Mouse (Mus musculus): Measurements from ENCODE around the gene Rffl. TPM values are rescaled to one million over a fixed set of nuclear protein-coding genes. Genes with fewer than 3 reads are reported as not detected.

Rffl gene
- polyA plus RNA-seq, 1 experiment from 2014 or later, result 6.3 TPM

DNA sequence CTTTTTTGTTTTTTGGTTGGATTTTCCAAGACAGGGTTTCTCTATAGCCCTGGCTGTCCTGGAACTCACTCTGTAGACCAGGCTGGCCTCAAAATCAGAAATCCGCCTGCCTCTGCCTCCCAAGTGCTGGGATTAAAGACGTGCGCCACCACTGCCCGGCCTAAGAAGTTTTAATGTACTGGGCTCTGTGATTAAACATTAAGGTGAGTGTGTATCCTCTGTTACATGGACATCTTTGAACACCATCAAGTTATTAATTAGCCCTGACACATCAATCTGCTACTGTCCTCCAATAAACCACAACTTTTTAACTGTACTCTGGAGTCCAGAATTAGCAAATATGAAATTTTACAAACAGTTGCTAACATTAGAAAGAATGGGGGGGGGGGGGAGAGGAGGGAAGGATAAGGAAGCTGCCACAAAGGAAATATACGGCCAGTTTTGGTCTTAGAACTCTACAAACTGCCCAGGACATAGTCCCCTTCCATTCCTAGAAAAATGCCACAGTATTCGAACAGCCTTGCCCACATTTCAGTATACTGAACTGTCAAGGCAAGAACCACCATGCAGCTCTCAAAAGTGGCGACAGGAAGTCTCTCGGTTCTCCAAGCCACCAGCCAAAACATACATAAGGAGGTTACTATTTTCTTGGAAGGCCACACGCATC lies 1.4 kb downstream of the Rffl start:
- ATAC-seq (ENCODE audit: low read depth), result no peak
- Histone ChIP-seq H3K9me3 (no peaks in the 10 kb centered on the region), H3K9ac (no peak overlapping the region; the same call in 1 of the 2 replicates), H3K4me1 (replicated peaks) (peaks cover 12% of the 10 kb centered on the region), H3K4me2 (peak overlapping the region; percentile 79), H3K36me3 (no peaks in the 10 kb centered on the region), H3K27ac (replicated peaks) (no peak overlapping the region), H3K4me3 (peak overlapping the region; percentile 72), H3K27me3 (no peaks in the 10 kb centered on the region)
- WGBS, result 77% methylated on average over 9 of the region's 9 CpGs

DNA sequence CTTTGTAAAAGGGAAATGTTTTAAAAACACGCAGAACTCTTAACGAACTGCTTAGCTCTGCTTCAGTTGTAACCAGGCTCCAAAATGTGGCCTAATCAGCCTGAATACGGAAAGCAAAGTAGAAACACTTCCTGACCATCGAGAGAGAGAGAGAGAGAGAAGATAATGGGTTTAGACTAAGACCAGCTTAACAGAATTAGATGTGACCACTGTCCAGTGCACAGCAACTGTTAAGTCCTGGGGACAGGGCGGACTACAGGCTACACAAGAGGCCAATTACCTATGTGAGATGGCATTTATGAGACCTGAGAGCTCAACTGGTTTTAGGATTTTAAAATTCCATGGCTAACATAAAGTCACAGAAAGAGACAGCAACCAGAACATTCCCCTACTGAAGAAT lies 3.1 kb downstream of the Rffl start:
- Histone ChIP-seq H3K9ac (no peak overlapping the region), H3K27ac (replicated peaks) (no peak overlapping the region), H3K4me2 (no peak overlapping the region), H3K36me3 (no peaks in the 10 kb centered on the region), H3K4me3 (no peak overlapping the region), H3K4me1 (replicated peaks) (peaks cover 22% of the 10 kb centered on the region), H3K9me3 (no peaks in the 10 kb centered on the region), H3K27me3 (no peaks in the 10 kb centered on the region)
- WGBS, result 83% methylated on average over 5 of the region's 5 CpGs
- no peak for ATAC-seq (ENCODE audit: low read depth)

DNA sequence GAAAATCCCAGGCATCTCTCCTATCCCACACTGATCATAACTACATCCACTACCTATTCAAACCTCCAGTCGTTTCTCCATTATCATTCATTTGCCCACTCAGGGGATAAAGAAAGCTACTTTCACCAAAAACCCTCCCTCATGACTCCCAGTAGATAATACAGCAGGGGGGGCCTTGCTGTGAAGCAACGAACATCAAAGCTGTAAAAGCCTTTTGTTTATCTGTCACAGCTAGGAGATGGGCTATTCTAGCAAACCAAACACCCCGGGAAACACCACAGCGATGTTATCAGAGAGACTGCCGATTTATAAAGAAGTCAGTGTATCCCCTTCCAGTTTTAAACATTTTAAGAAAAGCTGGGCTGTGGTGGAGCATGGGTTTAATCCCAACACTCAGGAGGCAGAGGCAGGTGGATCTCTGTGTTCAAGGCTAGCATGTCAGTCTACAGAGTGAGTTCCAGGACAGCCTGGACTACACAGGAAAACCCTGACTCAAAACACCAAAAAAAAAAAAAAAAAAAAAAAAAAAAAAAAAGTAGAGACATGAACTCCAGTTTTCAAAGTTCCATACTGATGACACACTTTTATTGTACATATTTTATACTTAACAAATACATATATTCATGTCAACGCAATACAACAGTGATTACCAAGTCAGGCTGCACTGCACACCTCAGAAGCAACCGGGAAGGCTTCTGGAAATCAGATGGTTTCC lies 4.0 kb downstream of the Rffl start:
- Histone ChIP-seq H3K36me3 (no peaks in the 10 kb centered on the region), H3K4me2 (no peak overlapping the region), H3K27ac (replicated peaks) (no peak overlapping the region), H3K4me3 (no peak overlapping the region), H3K4me1 (replicated peaks) (peaks cover 31% of the 10 kb centered on the region), H3K9me3 (no peaks in the 10 kb centered on the region), H3K9ac (no peak overlapping the region), H3K27me3 (no peaks in the 10 kb centered on the region)
- 27% methylated on average over 7 of the region's 7 CpGs for WGBS
- no peak for ATAC-seq (ENCODE audit: low read depth)

DNA sequence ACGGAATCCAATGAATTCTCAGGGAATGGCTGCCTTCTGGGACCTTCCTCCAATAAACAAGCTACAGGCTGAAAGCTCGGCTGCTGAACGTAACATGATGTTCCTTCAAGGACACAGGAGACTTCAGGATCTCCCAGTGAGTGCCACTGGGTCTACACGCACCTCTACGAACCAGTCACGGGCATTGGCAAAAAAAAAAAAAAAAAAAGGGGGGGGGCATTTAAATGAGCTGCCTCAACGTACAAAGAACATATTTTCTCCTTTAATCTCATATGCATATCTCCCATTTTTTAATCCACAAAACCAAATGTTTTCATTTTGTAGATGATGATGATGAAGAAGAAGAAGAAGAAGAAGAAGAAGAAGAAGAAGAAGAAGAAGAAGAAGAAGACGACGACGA lies 5.1 kb downstream of the Rffl start:
- Histone ChIP-seq H3K27me3 (no peaks in the 10 kb centered on the region), H3K9ac (no peak overlapping the region)
- WGBS, result 68% methylated on average over 10 of the region's 10 CpGs

DNA sequence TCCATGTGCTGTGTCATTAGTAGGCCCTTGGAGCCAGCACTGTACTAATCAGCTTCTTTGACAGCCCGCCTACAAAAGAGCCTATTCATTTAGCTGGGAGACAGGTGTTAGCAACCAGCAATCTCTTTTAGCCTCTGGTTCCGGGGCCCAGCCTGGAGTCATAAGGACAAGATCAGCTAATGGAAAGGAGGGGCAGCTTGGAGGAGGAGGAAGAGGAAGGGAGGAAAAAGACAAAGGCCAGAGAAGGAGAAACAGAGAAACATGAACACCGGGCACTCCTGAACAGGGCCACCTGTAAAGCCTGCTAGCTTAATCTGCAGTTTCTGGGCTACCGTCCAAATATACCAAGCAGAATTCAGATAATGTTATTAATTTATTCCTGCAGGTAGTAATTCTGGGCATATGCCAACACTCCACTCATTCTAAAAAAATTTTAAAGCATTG lies 7.5 kb downstream of the Rffl start:
- Histone ChIP-seq H3K4me3 (no peak overlapping the region), H3K9ac (no peak overlapping the region), H3K27me3 (no peaks in the 10 kb centered on the region), H3K9me3 (no peaks in the 10 kb centered on the region), H3K27ac (replicated peaks) (peak overlapping the region; percentile 38; the same call in 1 of the 2 replicates), H3K4me1 (replicated peaks) (peaks cover 26% of the 10 kb centered on the region), H3K4me2 (no peak overlapping the region), H3K36me3 (no peaks in the 10 kb centered on the region)
- ATAC-seq (ENCODE audit: low read depth), result no peak
- WGBS, result 48% methylated on average over 4 of the region's 4 CpGs

More for the DNA sequence above, 5.1 kb downstream of the Rffl start:
- Histone ChIP-seq H3K4me3 (no peak overlapping the region), H3K27ac (replicated peaks) (no peak overlapping the region), H3K9me3 (no peaks in the 10 kb centered on the region), H3K4me1 (replicated peaks) (peaks cover 34% of the 10 kb centered on the region), H3K36me3 (no peaks in the 10 kb centered on the region), H3K4me2 (no peak overlapping the region)
- ATAC-seq (ENCODE audit: low read depth), result no peak

- Histone ChIP-seq H3K27ac (replicated peaks) (peak overlapping the region; percentile 38; the same call in 1 of the 2 replicates), H3K4me3 (no peak overlapping the region), H3K36me3 (no peaks in the 10 kb centered on the region), H3K9ac (no peak overlapping the region), H3K9me3 (no peaks in the 10 kb centered on the region), H3K4me1 (replicated peaks) (peaks cover 26% of the 10 kb centered on the region), H3K27me3 (no peaks in the 10 kb centered on the region), H3K4me2 (no peak overlapping the region)
- no peak for ATAC-seq (ENCODE audit: low read depth)
- 28% methylated on average over 2 of the region's 2 CpGs for WGBS
These were observed 8.0 kb downstream of the Rffl start for GRCm38 (mm10) chr11:82863059-82863458.

- Histone ChIP-seq H3K4me2 (no peak overlapping the region), H3K36me3 (no peaks in the 10 kb centered on the region), H3K9ac (no peak overlapping the region), H3K4me3 (no peak overlapping the region), H3K9me3 (no peaks in the 10 kb centered on the region), H3K4me1 (replicated peaks) (peaks cover 26% of the 10 kb centered on the region), H3K27ac (replicated peaks) (no peak overlapping the region), H3K27me3 (no peaks in the 10 kb centered on the region)
- WGBS, result 74% methylated on average over 9 of the region's 9 CpGs
- no peak for ATAC-seq (ENCODE audit: low read depth)
These were observed 8.4 kb downstream of the Rffl start for GRCm38 (mm10) chr11:82862638-82863037.

DNA sequence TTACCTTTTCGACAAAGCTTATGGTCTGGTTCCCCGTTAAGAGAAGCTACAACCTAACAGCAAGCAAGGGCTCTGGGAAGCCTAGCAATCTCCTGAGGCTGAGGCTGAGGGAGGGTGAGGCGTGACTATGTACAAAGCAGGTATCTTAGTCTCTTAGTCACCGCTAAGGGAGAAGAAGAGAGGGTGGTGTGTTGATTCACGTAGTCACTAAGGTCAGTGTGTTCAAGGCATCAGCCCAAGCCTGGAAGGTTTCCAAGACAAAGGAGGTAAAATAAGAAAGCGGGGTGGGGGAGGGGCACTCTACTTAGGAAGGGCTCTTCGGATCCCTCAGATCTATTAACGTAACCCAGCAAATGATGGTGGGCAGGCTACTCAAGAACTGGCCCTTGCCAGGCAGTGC lies 9.5 kb downstream of the Rffl start:
- Histone ChIP-seq H3K4me2 (no peak overlapping the region), H3K4me3 (no peak overlapping the region), H3K9me3 (no peaks in the 10 kb centered on the region), H3K27me3 (no peaks in the 10 kb centered on the region), H3K4me1 (replicated peaks) (peaks cover 26% of the 10 kb centered on the region), H3K9ac (no peak overlapping the region), H3K27ac (replicated peaks) (no peak overlapping the region), H3K36me3 (no peaks in the 10 kb centered on the region)
- WGBS, result 66% methylated on average over 8 of the region's 8 CpGs
- no peak for ATAC-seq (ENCODE audit: low read depth)

GRCm38 (mm10) chr11:82860759-82861158 lies 10.3 kb downstream of the Rffl start:
- WGBS, result 80% methylated on average over 6 of the region's 6 CpGs
- H3K27me3 ChIP-seq, result no peaks in the 10 kb centered on the region
- H3K4me3 ChIP-seq, result no peak overlapping the region
- ATAC-seq (ENCODE audit: low read depth), result no peak
- H3K27ac ChIP-seq (replicated peaks), result no peak overlapping the region
- H3K4me1 ChIP-seq (replicated peaks), result peaks cover 31% of the 10 kb centered on the region
- H3K4me2 ChIP-seq, result no peak overlapping the region
- no peaks in the 10 kb centered on the region for H3K9me3 ChIP-seq
- H3K36me3 ChIP-seq, result no peaks in the 10 kb centered on the region
- no peak overlapping the region for H3K9ac ChIP-seq

- Histone ChIP-seq H3K9me3 (no peaks in the 10 kb centered on the region), H3K27me3 (no peaks in the 10 kb centered on the region), H3K9ac (no peak overlapping the region), H3K4me2 (no peak overlapping the region), H3K36me3 (no peaks in the 10 kb centered on the region), H3K4me1 (replicated peaks) (peaks cover 24% of the 10 kb centered on the region; the same call in 1 of the 2 replicates), H3K27ac (replicated peaks) (no peak overlapping the region), H3K4me3 (no peak overlapping the region)
- no peak for ATAC-seq (ENCODE audit: low read depth)
- WGBS, result 68% methylated on average over 13 of the region's 13 CpGs
These were observed 13.6 kb downstream of the Rffl start for GRCm38 (mm10) chr11:82857307-82857848.

DNA sequence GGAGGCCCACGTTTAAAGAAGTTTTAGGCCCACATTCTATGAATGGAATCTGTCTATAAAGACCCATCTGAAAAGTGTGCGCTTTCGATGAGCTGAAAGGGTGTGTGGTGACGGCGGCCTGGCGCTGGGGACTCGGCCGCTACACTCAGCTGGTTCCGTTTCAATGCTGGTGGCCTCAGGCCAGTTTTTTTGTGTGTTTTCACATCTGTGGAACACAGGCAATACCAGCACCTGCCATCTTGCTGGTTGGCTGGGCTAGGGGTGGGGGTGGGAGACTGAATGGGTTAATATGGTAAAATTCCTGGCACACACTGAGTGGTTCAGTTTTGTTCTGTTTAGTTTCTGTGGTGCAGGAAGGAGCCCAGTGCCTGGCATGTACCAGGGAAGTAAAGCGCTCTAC lies 15.0 kb downstream of the Rffl start:
- ATAC-seq (ENCODE audit: low read depth), result peak; percentile 32; the same call in 1 of the 2 replicates
- no peak overlapping the region for H3K27ac ChIP-seq (replicated peaks)
- no peak overlapping the region for H3K4me3 ChIP-seq

DNA sequence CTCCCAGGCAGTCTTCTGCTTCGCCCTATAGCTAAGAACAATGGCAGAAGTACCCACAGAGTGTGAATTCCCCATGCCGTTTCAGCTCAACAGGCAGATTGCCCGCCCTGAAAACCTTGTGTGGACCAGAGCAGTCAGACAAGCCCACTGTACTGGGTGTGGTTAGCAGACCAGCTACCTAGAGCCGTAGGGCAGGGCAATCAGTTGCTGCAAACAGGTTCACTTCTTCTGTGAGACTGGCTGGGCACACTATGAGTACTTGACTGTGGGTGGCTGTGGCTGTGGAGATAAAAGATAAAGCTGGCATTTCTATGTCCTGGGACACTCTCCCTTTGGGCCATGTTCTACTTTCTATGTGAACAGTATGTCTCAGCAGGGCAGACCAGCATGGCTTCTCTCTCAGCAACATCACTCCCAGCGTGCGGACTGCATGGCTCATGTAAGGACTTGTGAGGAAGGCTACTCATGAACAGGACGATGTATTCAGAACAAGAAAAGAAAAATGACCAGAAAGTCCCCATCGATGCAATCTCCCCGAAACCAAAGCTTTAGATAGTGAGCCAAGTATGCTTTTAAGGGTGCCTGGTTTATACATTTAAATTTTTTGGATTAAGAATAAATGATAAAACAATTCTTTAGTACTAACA lies 15.6 kb downstream of the Rffl start:
- H3K9me3 ChIP-seq, result no peaks in the 10 kb centered on the region
- no peak overlapping the region for H3K27ac ChIP-seq (replicated peaks)
- H3K4me1 ChIP-seq (replicated peaks), result peaks cover 31% of the 10 kb centered on the region
- no peak for ATAC-seq (ENCODE audit: low read depth)
- H3K27me3 ChIP-seq, result no peaks in the 10 kb centered on the region
- H3K9ac ChIP-seq, result peak overlapping the region; percentile 26; the same call in 1 of the 2 replicates
- WGBS, result 81% methylated on average over 9 of the region's 9 CpGs
- H3K4me3 ChIP-seq, result no peak overlapping the region
- H3K36me3 ChIP-seq, result no peaks in the 10 kb centered on the region
- H3K4me2 ChIP-seq, result no peak overlapping the region

More for the DNA sequence above, 15.0 kb downstream of the Rffl start:
- no peak overlapping the region for H3K4me2 ChIP-seq
- no peaks in the 10 kb centered on the region for H3K36me3 ChIP-seq
- H3K9ac ChIP-seq, result no peak overlapping the region
- H3K27me3 ChIP-seq, result no peaks in the 10 kb centered on the region
- 51% methylated on average over 10 of the region's 10 CpGs for WGBS
- peaks cover 25% of the 10 kb centered on the region for H3K4me1 ChIP-seq (replicated peaks)
- H3K9me3 ChIP-seq, result no peaks in the 10 kb centered on the region
